Mouse (Mus musculus) intestine, embryonic 16.5 days (tissue): Measurements from ENCODE around the gene Speer4e. TPM values are rescaled to one million over a fixed set of nuclear protein-coding genes. Genes with fewer than 3 reads are reported as not detected.
"Not testable (repeated sequence)": the region's sequence is repeated elsewhere in the genome, so short reads cannot be mapped to it uniquely, and the experiment has no call there.

Source experiments
- ATAC-seq: fragments of 200-750 bp; cut with Nextera tagmentation; 2 replicates; pipeline ENCODE4 v1.8.0; 2017; ENCODE audit warnings: moderate TSS enrichment, moderate library complexity
- H3K27ac ChIP-seq: fragments of 300-500 bp; sonication (generic); 2 replicates; pipeline ENCODE4 v1.5.1; 2014; ENCODE audit warnings: mild to moderate bottlenecking, low read length
- H3K27me3 ChIP-seq: fragments of 300-500 bp; sonication (generic); replicated peaks from 2 replicates; pipeline ENCODE4 v1.6.1; 2014; ENCODE audit warnings: low read length, control low read depth, mixed read lengths; ENCODE audit not compliant: control insufficient read depth, insufficient read depth
- H3K36me3 ChIP-seq: fragments of 300-500 bp; sonication (generic); 2 replicates; pipeline ENCODE4 v1.6.1; 2014; ENCODE audit warnings: low read length, control low read depth; ENCODE audit not compliant: control insufficient read depth, insufficient read depth
- H3K4me1 ChIP-seq: fragments of 300-500 bp; sonication (generic); 2 replicates; pipeline ENCODE4 v1.6.1; 2014; ENCODE audit warnings: low read length, control low read depth, mixed read lengths; ENCODE audit not compliant: control insufficient read depth, insufficient read depth
- H3K4me2 ChIP-seq: fragments of 300-500 bp; sonication (generic); 2 replicates; pipeline ENCODE4 v1.6.1; 2014; ENCODE audit warnings: low read depth, low read length, control low read depth
- H3K4me3 ChIP-seq: fragments of 300-500 bp; sonication (generic); 2 replicates; pipeline ENCODE4 v1.5.1; 2014; ENCODE audit warnings: mild to moderate bottlenecking, low read length
- H3K9ac ChIP-seq: fragments of 300-500 bp; sonication (generic); 2 replicates; pipeline ENCODE4 v1.6.1; 2014; ENCODE audit warnings: low read depth, low read length
- H3K9me3 ChIP-seq: fragments of 300-500 bp; sonication (generic); 2 replicates; pipeline ENCODE4 v1.6.1; 2016; ENCODE audit warnings: low read length, control low read depth; ENCODE audit not compliant: control insufficient read depth
- WGBS: fragments of 180-500 bp; shearing (Covaris S2); extraction: QIAGEN DNeasy Blood & Tissue Kit; methylation state at CpG from one replicate; pipeline ENCODE4 v1.1.7; 2014; 5-methylcytosine and 5-hydroxymethylcytosine counted together
- polyA plus RNA-seq: library from polyadenylated mRNA; unstranded; fragments of >200 nt; fragmentation: Nextera tagmentation; extraction: Ambion mirVana; gene quantifications from 2 replicates; pipeline ENCODE4 v1.2.1, GENCODE M21; 2015

Speer4e gene
- polyA plus RNA-seq, 1 experiment from 2014 or later = not detected

DNA sequence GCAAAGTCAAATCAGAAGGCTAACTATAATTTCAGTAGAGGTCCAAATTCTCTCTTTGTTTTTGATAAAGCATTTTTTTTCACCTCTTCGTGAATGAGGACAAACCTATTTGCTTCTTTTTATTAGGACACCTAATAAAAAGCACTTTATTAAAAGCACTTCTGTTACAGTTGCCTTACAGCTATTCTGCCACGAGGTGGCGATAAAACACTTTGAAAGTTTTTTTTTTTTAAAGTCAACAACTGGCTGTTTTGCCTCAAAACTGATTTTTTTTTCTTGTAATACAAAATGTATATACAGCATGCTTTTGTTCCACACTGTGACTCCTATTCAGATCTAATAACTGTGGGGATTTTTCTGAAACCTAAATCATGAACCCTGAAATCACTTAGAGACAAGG is 34.7 kb downstream of the Speer4e start:
- not testable (repeated sequence) for H3K4me1 ChIP-seq, H3K4me3 ChIP-seq, H3K9ac ChIP-seq, H3K36me3 ChIP-seq, ATAC-seq, H3K4me2 ChIP-seq, H3K27ac ChIP-seq, H3K9me3 ChIP-seq, H3K27me3 ChIP-seq
- WGBS = 18% methylated on average over 3 of the region's 3 CpGs

DNA sequence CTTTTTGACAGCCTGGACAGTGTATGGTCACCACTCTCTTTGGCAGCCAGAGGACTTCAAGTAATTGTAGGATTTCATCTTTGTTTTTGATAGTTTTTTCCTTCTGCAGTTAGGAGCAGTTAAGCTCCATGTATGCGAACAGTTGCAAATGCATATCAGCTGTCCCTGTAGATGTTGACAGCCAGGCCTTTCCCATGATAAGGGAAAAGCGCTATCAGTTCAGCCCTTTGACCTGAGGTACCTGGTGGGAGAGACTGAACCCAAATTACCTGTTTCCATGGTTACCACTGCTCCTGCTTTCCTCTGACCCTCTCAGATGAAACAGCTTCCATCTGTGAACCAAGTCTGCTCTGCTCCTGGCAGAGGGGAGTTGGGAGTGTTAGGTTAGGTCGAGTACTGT is 46.0 kb downstream of the Speer4e start:
- 56% methylated on average over 3 of the region's 3 CpGs for WGBS
- Histone ChIP-seq H3K4me2 (no peak overlapping the region), H3K27me3 (no peaks in the 10 kb centered on the region), H3K4me3 (no peak overlapping the region), H3K36me3 (no peaks in the 10 kb centered on the region), H3K9ac (no peak overlapping the region), H3K27ac (no peak overlapping the region), H3K4me1 (no peaks in the 10 kb centered on the region), H3K9me3 (no peaks in the 10 kb centered on the region)
- ATAC-seq = 0 out of 2 replicates have a peak, but pooled peaks have one; percentile 52

GRCm38 (mm10) chr5:14885291-14885690 is 52.9 kb downstream of the Speer4e start:
- not testable (repeated sequence) for H3K4me1 ChIP-seq, ATAC-seq, H3K36me3 ChIP-seq, H3K27me3 ChIP-seq, H3K4me3 ChIP-seq, H3K9me3 ChIP-seq, H3K27ac ChIP-seq, H3K9ac ChIP-seq, H3K4me2 ChIP-seq
- WGBS = 63% methylated on average over 2 of the region's 2 CpGs

Other genes with a start within 250 kb of the Speer4e start
- not detected in 2 replicates for gene Gm9758, start 23.5 kb downstream of the Speer4e start, polyA plus RNA-seq
- not detected in 2 replicates for gene Gm10354, start 40.5 kb upstream of the Speer4e start, polyA plus RNA-seq
- gene Gm17019, start 94.6 kb upstream of the Speer4e start, polyA plus RNA-seq = not detected in 2 replicates